Mouse (Mus musculus): ENCODE data around the gene Necap2. TPM values are rescaled to one million over a fixed set of nuclear protein-coding genes. Genes with fewer than 3 reads are reported as not detected.

The Necap2 gene
- 35.0 and 36.6 TPM in 2 replicates for polyA plus RNA-seq (2021; fragmentation: Nextera tagmentation)
- long read RNA-seq, experiment 1, transcript Necap2-201 (8 exons, 1,906 nt), result major isoform, 215 of 273 reads
- long read RNA-seq, experiment 1, partial matches to known transcripts, result 6 of 273 reads
- long read RNA-seq, experiment 1, other reads (novel, unspliced or antisense), result 52 of 273 reads
- long read RNA-seq, experiment 2, transcript Necap2-201 (8 exons, 1,906 nt), result major isoform, 39 of 49 reads
- long read RNA-seq, experiment 2, partial matches to known transcripts, result 4 of 49 reads
- long read RNA-seq, experiment 2, other reads (novel, unspliced or antisense), result 6 of 49 reads

GRCm38 (mm10) chr4:141077681-141078509 lies at the start of gene Necap2:
Necap2 (minus strand) TSS chr4:141078357.

GRCm38 (mm10) chr4:141088033-141088432 lies 9.9 kb upstream of the Necap2 start, which contains the start of gene Spata21:
Spata21 (plus strand) TSS chr4:141088333.

GRCm38 (mm10) chr4:141060426-141061301 lies 17.5 kb downstream of the Necap2 start, which contains the start of gene Crocc:
Crocc (minus strand) TSS chr4:141060550.

Other genes with a start within 250 kb of the Necap2 start
- not detected in 2 replicates for gene Padi1, start 232.6 kb downstream of the Necap2 start, polyA plus RNA-seq (2021; fragmentation: Nextera tagmentation)
- 5.2 and 6.3 TPM in 2 replicates for gene Padi2, start 172.0 kb downstream of the Necap2 start, polyA plus RNA-seq (2021; fragmentation: Nextera tagmentation)
- 498 and 587 TPM in 2 replicates for gene Sdhb, start 117.2 kb downstream of the Necap2 start, polyA plus RNA-seq (2021; fragmentation: Nextera tagmentation)
- 30.7 and 37.4 TPM in 2 replicates for gene Atp13a2, start 91.5 kb downstream of the Necap2 start, polyA plus RNA-seq (2021; fragmentation: Nextera tagmentation)
- 2.8 and 4.3 TPM in 2 replicates for gene Mfap2, start 67.9 kb downstream of the Necap2 start, polyA plus RNA-seq (2021; fragmentation: Nextera tagmentation)
- 2.4 and 3.1 TPM in 2 replicates for gene Crocc, start 17.8 kb downstream of the Necap2 start, polyA plus RNA-seq (2021; fragmentation: Nextera tagmentation)
- 0.24 and 0.29 TPM in 2 replicates for gene Spata21, start 10.0 kb upstream of the Necap2 start, polyA plus RNA-seq (2021; fragmentation: Nextera tagmentation)
- gene Szrd1, start 61.4 kb upstream of the Necap2 start, polyA plus RNA-seq (2021; fragmentation: Nextera tagmentation), result 11.6 and 18.7 TPM in 2 replicates
- 11.2 TPM in 2 replicates for gene Fbxo42, start 69.6 kb upstream of the Necap2 start, polyA plus RNA-seq (2021; fragmentation: Nextera tagmentation)
- gene Rsg1, start 135.6 kb upstream of the Necap2 start, polyA plus RNA-seq (2021; fragmentation: Nextera tagmentation), result 4.0 and 4.5 TPM in 2 replicates
- 3.6 and 17.0 TPM in 2 replicates for gene Arhgef19, start 161.1 kb upstream of the Necap2 start, polyA plus RNA-seq (2021; fragmentation: Nextera tagmentation)
- gene Epha2, start 222.9 kb upstream of the Necap2 start, polyA plus RNA-seq (2021; fragmentation: Nextera tagmentation), result 0.07 and 0.16 TPM in 2 replicates

Data from left cerebral cortex, adult 6 months (tissue).